Comparison of ENCODE assay signal across 23 mouse cellular contexts in the genomic region with DNA sequence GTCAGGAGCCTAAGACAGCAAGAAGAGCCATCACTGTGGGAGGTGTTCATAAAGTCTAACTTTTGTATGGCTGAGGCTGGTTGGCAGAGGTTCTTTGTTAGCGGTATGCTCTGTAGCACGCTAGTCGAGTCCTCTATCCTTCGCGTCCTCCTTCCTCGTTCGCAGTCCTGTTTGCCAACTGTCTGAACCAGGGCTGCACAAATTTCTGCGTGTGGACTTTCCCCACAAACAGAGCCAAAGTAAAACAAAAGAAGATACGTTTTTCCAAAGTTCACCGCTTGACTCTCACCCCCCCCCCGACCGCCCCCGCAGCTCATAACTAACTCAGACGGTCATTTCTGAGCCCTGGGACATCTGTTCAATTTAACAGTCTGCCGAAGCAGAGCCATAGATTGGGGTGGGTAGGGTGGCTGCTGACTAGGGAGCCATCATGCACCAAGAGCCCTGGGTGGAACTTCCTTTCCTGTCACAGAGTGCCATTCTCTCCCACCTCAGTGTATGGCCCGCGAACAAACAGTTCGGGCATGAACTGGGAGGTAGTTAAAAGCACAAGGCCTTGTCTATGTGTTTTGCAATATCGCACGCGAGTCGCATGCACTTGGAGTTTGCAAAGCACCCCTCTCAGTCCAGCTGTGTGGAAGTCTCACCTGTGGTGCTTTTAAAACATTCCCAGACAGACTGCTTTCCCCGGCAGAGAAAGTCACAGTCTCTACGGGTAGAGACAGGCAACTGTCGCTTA.
"Had no signal": no experiment of that assay in that cellular context is flagged by ENCODE, and none has a peak within 500 bp of the region (broad histone marks: within the 10 kb centered on the region; RNA-seq: fewer than 3 reads in every experiment).

No protein-coding gene starts in this region.

- H3K4me3 ChIP-seq: heart, embryonic 12.5 days; hindbrain, embryonic 13.5 days; hindbrain, embryonic 15.5 days; kidney, embryonic 15.5 days; limb, embryonic 13.5 days; limb, embryonic 15.5 days had no signal

- H3K36me3 ChIP-seq: heart, embryonic 12.5 days; hindbrain, embryonic 13.5 days; hindbrain, embryonic 15.5 days; kidney, embryonic 15.5 days; limb, embryonic 13.5 days; limb, embryonic 15.5 days had no signal

- H3K9me3 ChIP-seq: hindbrain, embryonic 13.5 days; hindbrain, embryonic 15.5 days; kidney, embryonic 15.5 days; limb, embryonic 15.5 days had no signal

- H3K27ac ChIP-seq: hindbrain, embryonic 13.5 days; hindbrain, embryonic 15.5 days; hindbrain, postnatal 0 days; kidney, embryonic 15.5 days; kidney, postnatal 0 days; limb, embryonic 13.5 days; limb, embryonic 15.5 days had no signal

- H3K27me3 ChIP-seq: heart, embryonic 12.5 days; hindbrain, embryonic 13.5 days; hindbrain, embryonic 15.5 days; kidney, embryonic 15.5 days; limb, embryonic 15.5 days had no signal

- H3K9ac ChIP-seq: forebrain, postnatal 0 days; heart, embryonic 12.5 days; hindbrain, embryonic 13.5 days; hindbrain, embryonic 15.5 days; kidney, embryonic 15.5 days; limb, embryonic 13.5 days; limb, embryonic 15.5 days had no signal

- ATAC-seq: forebrain, postnatal 0 days; hindbrain, postnatal 0 days; intestine, embryonic 16.5 days had no signal

- H3K4me2 ChIP-seq: heart, embryonic 12.5 days; hindbrain, embryonic 13.5 days; hindbrain, embryonic 15.5 days; kidney, embryonic 15.5 days; limb, embryonic 13.5 days; limb, embryonic 15.5 days had no signal

- DNase-seq: forebrain, postnatal 0 days; gastrocnemius, postnatal 14 days; gastrocnemius, postnatal 36 days; heart, adult 18-20 months; heart, postnatal 10 days; heart, postnatal 36 days; kidney, adult 11 months; kidney, adult 2 months; kidney, adult 9 months; kidney, postnatal 14 days; kidney, postnatal 36 days; layer of hippocampus, adult 9-11 months; layer of hippocampus, postnatal 36 days; left cerebral cortex, postnatal 4 days had no signal
